In the genomic region with DNA sequence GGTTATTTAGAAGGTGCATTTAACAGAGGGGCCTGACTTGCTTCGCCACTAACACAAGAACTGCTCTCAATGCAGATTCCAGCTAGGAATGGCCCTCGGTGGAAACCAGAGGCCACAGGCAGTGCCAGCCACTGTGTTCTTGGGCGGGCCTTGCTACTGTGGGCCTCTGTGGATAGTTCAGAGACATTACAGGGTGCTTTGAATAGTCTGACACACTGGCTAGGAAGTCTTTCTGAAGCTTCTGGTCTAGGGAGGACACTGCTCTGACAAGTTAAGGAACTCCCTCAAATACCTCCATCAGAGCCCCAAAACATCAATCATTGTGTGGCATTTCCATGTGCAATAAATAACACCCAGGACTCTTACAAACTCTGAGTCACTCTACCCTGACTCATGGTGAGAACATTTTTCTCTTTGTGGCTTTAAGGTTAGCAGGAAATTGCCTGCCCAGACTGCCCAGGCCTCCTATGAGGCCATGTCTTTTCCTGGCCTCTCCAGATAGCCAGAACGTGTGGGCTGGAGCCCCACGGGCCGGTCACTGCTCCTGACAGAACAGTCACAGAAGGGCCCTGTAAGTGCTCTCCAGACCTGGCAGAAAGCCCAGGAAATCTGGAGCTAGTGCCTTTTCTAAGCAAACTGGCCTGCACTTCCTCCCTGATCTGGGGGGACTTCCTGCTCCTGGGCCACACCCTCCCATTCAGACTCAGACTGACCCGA, we compare ENCODE assay signal across 8 mouse cellular contexts. TPM values are rescaled to one million over a fixed set of nuclear protein-coding genes. Genes with fewer than 3 reads are reported as not detected.
DNase-seq lines count a peak whose midpoint lies in the region; ATAC-seq lines count a peak whose summit lies in the region.

No protein-coding gene starts in this region.

- H3K4me3 ChIP-seq in midbrain, embryonic 14.5 days (replicated peaks; ENCODE audit: low read depth, low read length): no peak overlapping the region
- H3K4me3 ChIP-seq in midbrain, embryonic 16.5 days (ENCODE audit: low read depth, low read length): no peak overlapping the region
- no peak overlapping the region for H3K4me3 ChIP-seq in limb, embryonic 10.5 days

- H3K27me3 ChIP-seq in midbrain, embryonic 14.5 days (ENCODE audit: control insufficient read depth, insufficient read depth, low read length): no peaks in the 10 kb centered on the region
- H3K27me3 ChIP-seq in midbrain, embryonic 16.5 days (ENCODE audit: control insufficient read depth, insufficient read depth, low read depth, low read length): no peaks in the 10 kb centered on the region
- no peaks in the 10 kb centered on the region for H3K27me3 ChIP-seq in limb, embryonic 10.5 days (ENCODE audit: low read depth, poor library complexity, severe bottlenecking)

- H3K27ac ChIP-seq in midbrain, embryonic 14.5 days (replicated peaks; ENCODE audit: low read depth, low read length): no peak overlapping the region
- H3K27ac ChIP-seq in midbrain, embryonic 16.5 days (ENCODE audit: low read length): no peak overlapping the region
- peak overlapping the region; percentile 81 for H3K27ac ChIP-seq in limb, embryonic 10.5 days

- no peak overlapping the region for H3K4me2 ChIP-seq in midbrain, embryonic 14.5 days (ENCODE audit: low read length)
- no peak overlapping the region for H3K4me2 ChIP-seq in midbrain, embryonic 16.5 days (ENCODE audit: low read length)

- no peak for ATAC-seq in midbrain, embryonic 14.5 days (ENCODE audit: low FRiP score, low TSS enrichment)
- ATAC-seq in midbrain, embryonic 16.5 days: no peak
- peak; percentile 43 for ATAC-seq in common myeloid progenitor, adult 5-6 weeks (replicated peaks; ENCODE audit: low read depth, poor library complexity, severe bottlenecking)

- H3K9me3 ChIP-seq in midbrain, embryonic 14.5 days (ENCODE audit: control insufficient read depth, low read length): no peaks in the 10 kb centered on the region
- no peaks in the 10 kb centered on the region for H3K9me3 ChIP-seq in midbrain, embryonic 16.5 days (replicated peaks; ENCODE audit: control insufficient read depth, low read length, poor library complexity, severe bottlenecking)
- H3K9me3 ChIP-seq in limb, embryonic 10.5 days (replicated peaks): no peaks in the 10 kb centered on the region

- WGBS in midbrain, embryonic 14.5 days: 69% methylated on average over 7 of the region's 7 CpGs
- 64% methylated on average over 7 of the region's 7 CpGs for WGBS in midbrain, embryonic 16.5 days
- 47% methylated on average over 7 of the region's 7 CpGs for WGBS in limb, embryonic 10.5 days

- H3K4me1 ChIP-seq in midbrain, embryonic 14.5 days (ENCODE audit: control insufficient read depth, insufficient read depth, low read length): no peaks in the 10 kb centered on the region
- no peaks in the 10 kb centered on the region for H3K4me1 ChIP-seq in midbrain, embryonic 16.5 days (ENCODE audit: control insufficient read depth, insufficient read depth, low read length)
- peaks cover 37% of the 10 kb centered on the region for H3K4me1 ChIP-seq in limb, embryonic 10.5 days

- peak; percentile 69 for DNase-seq in midbrain, embryonic 14.5 days
- DNase-seq in heart, adult 8-10 months (ENCODE audit: low spot score): peak; percentile 89
- peak; percentile 79 for DNase-seq in kidney, adult 9 months
- DNase-seq in limb, embryonic 10.5 days (ENCODE audit: low spot score): no peak
- peak; percentile 44 for DNase-seq in mesoderm, embryonic 11.5 days (ENCODE audit: low read depth, low spot score)
- DNase-seq in yolk sac, embryonic 10.5 days (ENCODE audit: low spot score): peak; percentile 36

- H3K36me3 ChIP-seq in midbrain, embryonic 14.5 days (ENCODE audit: control insufficient read depth, insufficient read depth, low read length): no peaks in the 10 kb centered on the region
- H3K36me3 ChIP-seq in midbrain, embryonic 16.5 days (ENCODE audit: control insufficient read depth, insufficient read depth, low read length): no peaks in the 10 kb centered on the region
- no peaks in the 10 kb centered on the region for H3K36me3 ChIP-seq in limb, embryonic 10.5 days

- no peak overlapping the region for H3K9ac ChIP-seq in midbrain, embryonic 14.5 days (replicated peaks; ENCODE audit: low read length)
- no peak overlapping the region for H3K9ac ChIP-seq in midbrain, embryonic 16.5 days (ENCODE audit: low read depth, low read length)

RNA-seq across cellular contexts. Expression of a gene that starts 7.4 kb away (rescaled TPM):
- 0.74 and 0.95 TPM in 2 replicates for polyA plus RNA-seq in midbrain, embryonic 14.5 days (2014; fragmentation: Nextera tagmentation; extraction: Ambion mirVana)
- 0.77 and 0.82 TPM in 2 replicates for polyA plus RNA-seq in midbrain, embryonic 16.5 days (2015; fragmentation: Nextera tagmentation; extraction: Ambion mirVana)
- total RNA-seq in common myeloid progenitor, adult 5-6 weeks (2017): not detected in 2 replicates
- 1 to 10 TPM; 3.4 to 8.7 (median 6.4) TPM for total RNA-seq in heart, adult 8-10 months (2022)
- polyA plus RNA-seq in limb, embryonic 10.5 days (2016; fragmentation: Nextera tagmentation; extraction: Ambion mirVana): 1.3 and 1.8 TPM in 2 replicates
